Mouse (Mus musculus) hindbrain, embryonic 16.5 days (tissue): ENCODE data around the gene Comtd1. TPM values are rescaled to one million over a fixed set of nuclear protein-coding genes. Genes with fewer than 3 reads are reported as not detected.

Experiments used
- polyA plus RNA-seq: library from polyadenylated mRNA; unstranded; fragments of >200 nt; fragmentation: Nextera tagmentation; extraction: Ambion mirVana; gene quantifications from 2 replicates; pipeline ENCODE4 v1.2.1, GENCODE M21; 2015

Comtd1 gene
- polyA plus RNA-seq, 1 experiment from 2014 or later: 68.9 TPM

Other genes starting within 250 kb of the Comtd1 start
- gene Dupd1, start 134.4 kb downstream of the Comtd1 start, polyA plus RNA-seq: 0.14 TPM in 1 of 2 replicates, not detected in the other
- gene Samd8, start 98.4 kb downstream of the Comtd1 start, polyA plus RNA-seq: 20.4 TPM in 2 replicates
- gene Dusp13, start 97.8 kb downstream of the Comtd1 start, polyA plus RNA-seq: 0.36 TPM in 1 of 2 replicates, not detected in the other
- 300 and 327 TPM in 2 replicates for gene Vdac2, start 23.7 kb downstream of the Comtd1 start, polyA plus RNA-seq
- 8.0 and 9.9 TPM in 2 replicates for gene Zfp503, start 140.6 kb upstream of the Comtd1 start, polyA plus RNA-seq
- 0.30 and 0.80 TPM in 2 replicates for gene Lrmda, start 170.7 kb upstream of the Comtd1 start, polyA plus RNA-seq